Mouse (Mus musculus) liver, embryonic 14.5 days (tissue): ENCODE data around the gene Gm12184. TPM values are rescaled to one million over a fixed set of nuclear protein-coding genes. Genes with fewer than 3 reads are reported as not detected.
A peak's percentile ranks its signal among the peaks of the same experiment; 100 is the strongest.

Source experiments
- ATAC-seq: fragments of 200-750 bp; cut with Nextera tagmentation; 2 replicates; pipeline ENCODE4 v1.8.0; 2017; ENCODE audit warnings: moderate number of reproducible peaks, mild to moderate bottlenecking, moderate library complexity; ENCODE audit not compliant: insufficient read depth
- DNase-seq, 3 experiments: peaks; one replicate each; pipeline ENCODE4 v3.0.0-alpha.2; 2012 to 2013; ENCODE audit warnings: low read depth in 3 of 3, low spot score in 3 of 3
- H3K27ac ChIP-seq: fragments of 300-500 bp; sonication (generic); 2 replicates; pipeline ENCODE4 v1.5.1; 2014; ENCODE audit warnings: moderate library complexity, mild to moderate bottlenecking, control low read depth, inconsistent platforms
- H3K27me3 ChIP-seq: fragments of 300-500 bp; sonication (generic); 2 replicates; pipeline ENCODE4 v1.6.1; 2014; ENCODE audit warnings: mild to moderate bottlenecking, low read length, moderate library complexity; ENCODE audit not compliant: control insufficient read depth, insufficient read depth
- H3K36me3 ChIP-seq: fragments of 300-500 bp; sonication (generic); replicated peaks from 2 replicates; pipeline ENCODE4 v1.6.1; 2014; ENCODE audit warnings: low read depth; ENCODE audit not compliant: control insufficient read depth, insufficient read depth
- H3K4me1 ChIP-seq, 2 experiments: fragments of 200-500 bp in 1 of 2; fragments of 300-500 bp in 1 of 2; sonication (generic) in 1 of 2; replicated peaks; 2 replicates each; pipeline ENCODE4 v1.6.1; 2012 to 2014; ENCODE audit warnings: antibody characterized with exemption in 1 of 2, inconsistent platforms in 1 of 2, low read length in 1 of 2; ENCODE audit not compliant: control insufficient read depth in 2 of 2, insufficient read depth in 2 of 2
- H3K4me2 ChIP-seq: fragments of 300-500 bp; sonication (generic); 2 replicates; pipeline ENCODE4 v1.6.1; 2014; ENCODE audit warnings: low read depth, mild to moderate bottlenecking, control low read depth, moderate library complexity
- H3K4me3 ChIP-seq, 2 experiments: fragments of 200-500 bp in 1 of 2; fragments of 300-500 bp in 1 of 2; sonication (generic) in 1 of 2; 2 replicates each; pipeline ENCODE4 v1.5.1; 2012 to 2014; ENCODE audit warnings: low read depth in 2 of 2, low read length in 2 of 2, mild to moderate bottlenecking in 2 of 2, control low read depth in 1 of 2, inconsistent platforms in 1 of 2, moderate library complexity in 1 of 2; ENCODE audit not compliant: insufficient read depth in 1 of 2
- H3K9ac ChIP-seq: fragments of 300-500 bp; sonication (generic); replicated peaks from 2 replicates; pipeline ENCODE4 v1.6.1; 2014; ENCODE audit warnings: mild to moderate bottlenecking, control low read depth, moderate library complexity
- H3K9me3 ChIP-seq: fragments of 300-500 bp; sonication (generic); 2 replicates; pipeline ENCODE4 v1.6.1; 2016; ENCODE audit warnings: low read length, mixed read lengths; ENCODE audit not compliant: control insufficient read depth
- CTCF ChIP-seq: IDR thresholded peaks from 2 replicates; pipeline ENCODE4 v1.5.1; 2016; ENCODE audit warnings: antibody characterized with exemption, low read depth, control low read depth
- EP300 ChIP-seq: IDR thresholded peaks from 2 replicates; pipeline ENCODE4 v1.6.1; 2016; ENCODE audit warnings: antibody characterized with exemption, low read depth
- WGBS: fragments of 180-500 bp; shearing (Covaris S2); extraction: QIAGEN DNeasy Blood & Tissue Kit; methylation state at CpG from one replicate; pipeline ENCODE4 v1.1.7; 2014; ENCODE audit not compliant: insufficient replicate concordance; 5-methylcytosine and 5-hydroxymethylcytosine counted together
- polyA plus RNA-seq, 2 experiments: library from polyadenylated mRNA; depleted of rRNA in 1 of 2; stranded (reverse) in 1 of 2; unstranded in 1 of 2; fragments of >200 nt; fragmentation: Nextera tagmentation in 1 of 2; extraction: Ambion mirVana in 1 of 2; gene quantifications; 2 replicates each; pipeline versions ENCODE4 v1.2.1 to v1.2.3; 2012 to 2014

Gene Gm12184
- polyA plus RNA-seq, 2 experiments, result 1.6 to 12.4 TPM

DNA sequence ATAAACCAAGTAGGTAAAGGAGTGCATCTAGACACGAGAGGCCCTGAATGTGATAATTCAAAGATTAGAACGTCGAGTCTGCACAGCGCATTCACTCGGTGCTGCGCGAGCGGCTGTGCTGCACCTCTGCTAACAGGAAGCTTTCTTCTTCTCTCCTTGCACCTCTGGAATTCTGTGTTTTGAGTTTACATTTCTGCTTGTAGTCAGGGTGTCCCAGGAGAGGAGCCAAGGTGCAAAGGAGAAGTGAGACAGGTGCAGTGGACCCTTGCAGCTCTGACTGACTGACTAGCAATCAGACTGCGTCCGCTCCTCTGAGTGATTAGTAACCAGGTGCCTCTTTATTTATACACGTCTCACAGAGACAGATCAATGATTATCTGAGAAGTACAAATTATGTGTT lies 16.7 kb upstream of the Gm12184 start:
- no peaks in the 10 kb centered on the region for H3K36me3 ChIP-seq
- DNase-seq, result no peak
- TF ChIP-seq EP300 (no peak), CTCF (no peak)
- H3K4me1 ChIP-seq, result peaks cover 3 to 5% of the 10 kb centered on the region in 2 experiments
- 71% methylated on average over 11 of the region's 11 CpGs for WGBS
- no peaks in the 10 kb centered on the region for H3K27me3 ChIP-seq
- no peak overlapping the region for H3K4me3 ChIP-seq
- H3K9ac ChIP-seq, result no peak overlapping the region
- no peak overlapping the region for H3K27ac ChIP-seq
- H3K9me3 ChIP-seq, result no peaks in the 10 kb centered on the region
- ATAC-seq, result no peak
- H3K4me2 ChIP-seq, result no peak overlapping the region

DNA sequence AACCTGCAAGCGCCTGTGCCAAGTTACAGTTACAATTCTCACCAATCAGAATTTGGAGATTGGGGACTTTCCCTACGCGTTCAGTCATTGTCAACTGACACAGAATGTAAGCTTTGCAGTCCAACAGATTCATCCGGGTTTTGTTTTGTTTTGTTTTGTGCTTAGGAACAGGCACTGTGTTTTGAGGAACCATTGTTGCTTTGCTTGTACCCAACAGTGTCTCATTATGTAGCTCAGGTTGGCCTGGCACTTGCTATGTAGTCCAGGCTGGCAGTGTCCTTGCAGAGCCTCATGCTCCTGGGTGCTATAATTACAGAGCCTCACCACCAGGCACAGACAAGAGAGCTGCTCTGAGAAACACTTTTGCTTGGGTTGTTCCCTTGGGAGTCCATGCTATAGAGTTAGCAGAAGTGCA lies 15.9 kb upstream of the Gm12184 start:
- Histone ChIP-seq H3K27ac (no peak overlapping the region), H3K36me3 (no peaks in the 10 kb centered on the region), H3K27me3 (peaks cover 1% of the 10 kb centered on the region), H3K9me3 (no peaks in the 10 kb centered on the region), H3K9ac (no peak overlapping the region), H3K4me3 (no peak overlapping the region), H3K4me1 (peaks cover 6% of the 10 kb centered on the region in 2 experiments), H3K4me2 (no peak overlapping the region)
- TF ChIP-seq CTCF, result no peak
- no peak for TF ChIP-seq EP300
- WGBS, result 65% methylated on average over 4 of the region's 4 CpGs
- no peak for DNase-seq
- ATAC-seq, result no peak

DNA sequence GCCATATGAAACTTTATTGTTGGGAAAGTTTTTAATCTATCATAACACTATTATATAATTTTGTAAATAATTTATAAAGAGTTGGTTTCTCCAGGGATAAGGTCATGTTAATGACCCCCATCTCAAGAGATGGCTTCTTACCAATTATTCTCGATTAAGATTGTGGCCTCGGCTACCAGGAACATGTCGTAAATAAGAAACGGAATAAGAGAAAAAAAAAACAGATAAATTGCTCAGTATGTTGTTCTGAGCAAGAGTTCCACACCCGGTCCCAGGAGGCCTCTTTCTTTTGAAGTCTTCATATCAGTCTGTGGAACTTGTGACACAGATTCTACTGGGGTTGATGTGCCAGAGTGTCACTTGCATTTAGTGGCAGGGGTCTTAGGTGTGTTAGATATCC lies 14.8 kb upstream of the Gm12184 start:
- Histone ChIP-seq H3K27me3 (peaks cover 11% of the 10 kb centered on the region), H3K4me2 (no peak overlapping the region), H3K9ac (no peak overlapping the region), H3K9me3 (no peaks in the 10 kb centered on the region), H3K4me3 (no peak overlapping the region), H3K36me3 (no peaks in the 10 kb centered on the region), H3K4me1 (peaks cover 6 to 11% of the 10 kb centered on the region in 2 experiments), H3K27ac (no peak overlapping the region)
- ATAC-seq (no peak), DNase-seq (no peak)
- 62% methylated on average over 5 of the region's 5 CpGs for WGBS
- TF ChIP-seq EP300, result no peak
- no peak for TF ChIP-seq CTCF

DNA sequence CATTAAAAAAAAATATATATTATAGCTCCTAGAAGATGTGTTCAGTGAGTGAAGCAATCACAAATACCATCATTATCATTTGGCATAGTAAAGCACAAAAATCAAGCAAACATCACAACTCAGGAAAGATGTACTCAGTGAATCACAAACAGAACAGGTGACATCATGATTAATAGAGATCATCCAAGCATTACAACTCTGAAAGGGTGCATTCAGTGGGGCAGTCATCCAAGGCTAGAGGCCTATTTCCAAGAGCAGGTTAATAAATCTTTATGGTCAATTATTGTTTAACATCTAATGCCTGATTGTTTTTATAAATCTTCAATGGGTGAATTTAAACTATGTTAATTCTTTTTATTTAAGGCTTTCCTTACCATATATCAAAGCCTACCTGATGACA lies 14.3 kb upstream of the Gm12184 start:
- H3K4me1 ChIP-seq, result peaks cover 6 to 11% of the 10 kb centered on the region in 2 experiments
- no peaks in the 10 kb centered on the region for H3K9me3 ChIP-seq
- DNase-seq, result no peak
- ATAC-seq, result no peak
- H3K36me3 ChIP-seq, result no peaks in the 10 kb centered on the region
- no peak overlapping the region for H3K4me3 ChIP-seq
- H3K9ac ChIP-seq, result no peak overlapping the region
- TF ChIP-seq CTCF, result no peak
- no peak for TF ChIP-seq EP300
- H3K27me3 ChIP-seq, result peaks cover 11% of the 10 kb centered on the region
- H3K27ac ChIP-seq, result no peak overlapping the region
- H3K4me2 ChIP-seq, result no peak overlapping the region

DNA sequence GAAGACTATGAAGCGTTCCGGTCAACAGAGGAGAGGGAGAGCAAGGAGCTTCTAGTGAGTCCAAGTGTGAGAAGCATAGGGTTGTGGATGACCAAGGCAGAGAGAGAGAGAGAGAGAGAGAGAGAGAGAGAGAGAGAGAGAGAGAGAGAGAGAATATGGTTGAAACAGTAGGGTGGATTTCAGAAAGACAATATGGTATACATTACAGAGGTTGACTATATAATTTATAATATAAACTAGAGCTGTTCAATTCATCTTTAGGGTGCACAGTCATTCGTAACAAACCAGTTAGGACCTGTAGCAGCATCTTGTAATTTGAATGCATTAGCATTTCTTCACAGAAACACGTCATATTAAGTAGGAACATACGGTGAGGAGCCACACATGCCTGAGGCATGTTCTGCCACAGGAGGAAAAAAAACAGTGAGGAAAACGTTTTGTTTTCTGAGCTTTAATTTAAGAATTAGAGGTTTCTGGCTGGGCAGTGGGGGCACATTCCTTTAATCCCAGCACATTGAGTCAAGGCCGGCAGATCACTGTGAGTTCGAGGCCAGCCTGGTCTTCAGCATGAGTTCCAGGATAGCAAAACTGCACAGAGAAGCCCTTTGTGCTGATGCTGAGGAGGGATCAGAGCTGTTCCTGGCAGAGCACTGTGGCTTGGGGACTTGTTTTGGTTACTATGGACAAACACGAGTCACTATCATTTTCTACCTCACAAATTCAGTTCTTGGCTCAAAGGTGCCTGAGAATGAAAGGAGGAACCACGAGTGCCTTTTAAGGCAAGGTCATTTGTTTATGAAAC lies 12.6 kb upstream of the Gm12184 start:
- ATAC-seq (no peak), DNase-seq (no peak)
- H3K9me3 ChIP-seq, result no peaks in the 10 kb centered on the region
- peak overlapping the region; percentile 88 for H3K4me2 ChIP-seq
- H3K27me3 ChIP-seq, result peaks cover 11% of the 10 kb centered on the region
- H3K9ac ChIP-seq, result no peak overlapping the region
- H3K36me3 ChIP-seq, result no peaks in the 10 kb centered on the region
- H3K27ac ChIP-seq, result no peak overlapping the region
- no peak for TF ChIP-seq EP300
- no peak for TF ChIP-seq CTCF
- H3K4me3 ChIP-seq, result no peak overlapping the region
- H3K4me1 ChIP-seq, result peaks cover 11 to 12% of the 10 kb centered on the region in 2 experiments; a peak in 3 of 4 replicates
- WGBS, result 68% methylated on average over 10 of the region's 10 CpGs
